17 mouse cellular contexts compared by ENCODE assay signal in genomic region chr2:131846811-131847210, GRCm38 (mm10). TPM values are rescaled to one million over a fixed set of nuclear protein-coding genes. Genes with fewer than 3 reads are reported as not detected.
A peak's percentile ranks its signal among the peaks of the same experiment; 100 is the strongest.
DNase-seq lines count a peak whose midpoint lies in the region; ATAC-seq and TF ChIP-seq lines count a peak whose summit lies in the region.
"Had no signal": no experiment of that assay in that cellular context is flagged by ENCODE, and none has a peak within 500 bp of the region (broad histone marks: within the 10 kb centered on the region; RNA-seq: fewer than 3 reads in every experiment).

No protein-coding gene starts in this region.

- TF ChIP-seq POLR2A in cortical plate, adult 2 months (IDR thresholded peaks at IDR 0.05; ENCODE audit: extremely low read depth, insufficient read depth, low read length), result no peak

- no peak overlapping the region for H3K4me2 ChIP-seq in heart, postnatal 0 days (ENCODE audit: low read depth, low read length)
- H3K4me2 ChIP-seq in hindbrain, embryonic 12.5 days (replicated peaks), result peak overlapping the region; percentile 42
- H3K4me2 ChIP-seq in midbrain, embryonic 14.5 days (ENCODE audit: low read length), result peak overlapping the region; percentile 43
- H3K4me2 ChIP-seq: kidney, embryonic 15.5 days; liver, embryonic 15.5 days had no signal

- ATAC-seq in heart, postnatal 0 days (ENCODE audit: insufficient read depth, low read depth), result no peak
- ATAC-seq in hindbrain, embryonic 12.5 days (ENCODE audit: low FRiP score), result no peak
- no peak for ATAC-seq in midbrain, embryonic 14.5 days (ENCODE audit: low FRiP score, low TSS enrichment)
- no peak for ATAC-seq in CD4-positive, CD25-positive, alpha-beta regulatory T cell, adult 4 months

- DNase-seq in heart, postnatal 0 days (ENCODE audit: low spot score), result no peak
- DNase-seq in heart, adult 9 months (ENCODE audit: low spot score in 2 of 2), result no peak
- peak; percentile 32 for DNase-seq in midbrain, embryonic 14.5 days
- no peak for DNase-seq in ovary, postnatal 36 days (ENCODE audit: low spot score)
- no peak for DNase-seq in heart, adult 8-10 months (ENCODE audit: low spot score)
- DNase-seq: cerebellum, adult 8-10 months had no signal

- H3K36me3 ChIP-seq in heart, postnatal 0 days (replicated peaks; ENCODE audit: control insufficient read depth, insufficient read depth, low read length), result no peaks in the 10 kb centered on the region
- H3K36me3 ChIP-seq in hindbrain, embryonic 12.5 days, result no peaks in the 10 kb centered on the region
- no peaks in the 10 kb centered on the region for H3K36me3 ChIP-seq in midbrain, embryonic 14.5 days (ENCODE audit: control insufficient read depth, insufficient read depth, low read length)
- H3K36me3 ChIP-seq: heart, embryonic 13.5 days; kidney, embryonic 15.5 days; liver, embryonic 15.5 days had no signal

- 0 out of 2 replicates have a peak overlapping the region, but pooled peaks have one; percentile 46 for H3K27ac ChIP-seq in heart, postnatal 0 days (ENCODE audit: low read depth)
- H3K27ac ChIP-seq in cortical plate, adult 2 months (ENCODE audit: insufficient read depth, low read length), result no peak overlapping the region
- H3K27ac ChIP-seq in hindbrain, embryonic 12.5 days, result peak overlapping the region; percentile 90
- H3K27ac ChIP-seq in midbrain, embryonic 14.5 days (replicated peaks; ENCODE audit: low read depth, low read length), result peak overlapping the region; percentile 87
- H3K27ac ChIP-seq: kidney, embryonic 15.5 days; liver, embryonic 15.5 days; stomach, postnatal 0 days had no signal

- no peak for TF ChIP-seq CTCF in heart, postnatal 0 days (IDR thresholded peaks at IDR 0.05; ENCODE audit: low read depth)
- no peak for TF ChIP-seq CTCF in cortical plate, adult 2 months (IDR thresholded peaks at IDR 0.05; ENCODE audit: extremely low read depth, insufficient read depth, low read length)

- 38% methylated on average over 2 of the region's 2 CpGs for WGBS in heart, postnatal 0 days
- WGBS in hindbrain, embryonic 12.5 days, result 42% methylated on average over 2 of the region's 2 CpGs
- 32% methylated on average over 2 of the region's 2 CpGs for WGBS in midbrain, embryonic 14.5 days

- no peaks in the 10 kb centered on the region for H3K9me3 ChIP-seq in heart, postnatal 0 days (replicated peaks; ENCODE audit: control insufficient read depth, low read length)
- H3K9me3 ChIP-seq in hindbrain, embryonic 12.5 days (replicated peaks), result no peaks in the 10 kb centered on the region
- no peaks in the 10 kb centered on the region for H3K9me3 ChIP-seq in midbrain, embryonic 14.5 days (ENCODE audit: control insufficient read depth, low read length)
- H3K9me3 ChIP-seq: heart, embryonic 13.5 days; kidney, embryonic 15.5 days; liver, embryonic 15.5 days had no signal

- no peaks in the 10 kb centered on the region for H3K27me3 ChIP-seq in heart, postnatal 0 days (ENCODE audit: control insufficient read depth, insufficient read depth, low read length)
- no peaks in the 10 kb centered on the region for H3K27me3 ChIP-seq in hindbrain, embryonic 12.5 days
- no peaks in the 10 kb centered on the region for H3K27me3 ChIP-seq in midbrain, embryonic 14.5 days (ENCODE audit: control insufficient read depth, insufficient read depth, low read length)
- H3K27me3 ChIP-seq: heart, embryonic 13.5 days; kidney, embryonic 15.5 days; liver, embryonic 15.5 days had no signal

- peaks cover 16% of the 10 kb centered on the region for H3K4me1 ChIP-seq in heart, postnatal 0 days (ENCODE audit: control insufficient read depth, insufficient read depth)
- H3K4me1 ChIP-seq in cortical plate, adult 2 months (ENCODE audit: control insufficient read depth, insufficient read depth, low read length), result peaks cover 8% of the 10 kb centered on the region
- H3K4me1 ChIP-seq in hindbrain, embryonic 12.5 days, result peaks cover 20% of the 10 kb centered on the region
- peaks cover 24% of the 10 kb centered on the region for H3K4me1 ChIP-seq in midbrain, embryonic 14.5 days (ENCODE audit: control insufficient read depth, insufficient read depth, low read length)

- no peak for TF ChIP-seq EP300 in heart, postnatal 0 days (IDR thresholded peaks at IDR 0.05; ENCODE audit: low read depth)

- H3K9ac ChIP-seq in heart, postnatal 0 days (replicated peaks; ENCODE audit: low read depth, low read length), result no peak overlapping the region
- peak overlapping the region; percentile 13; the same call in 1 of the 2 replicates for H3K9ac ChIP-seq in hindbrain, embryonic 12.5 days
- H3K9ac ChIP-seq in midbrain, embryonic 14.5 days (replicated peaks; ENCODE audit: low read length), result no peak overlapping the region
- H3K9ac ChIP-seq: heart, embryonic 13.5 days; kidney, embryonic 15.5 days; liver, embryonic 15.5 days had no signal

- H3K4me3 ChIP-seq in heart, postnatal 0 days (ENCODE audit: low read depth, low read length), result no peak overlapping the region
- H3K4me3 ChIP-seq in cortical plate, adult 2 months (ENCODE audit: insufficient read depth, low read length), result peak overlapping the region; percentile 17; the same call in 1 of the 2 replicates
- no peak overlapping the region for H3K4me3 ChIP-seq in hindbrain, embryonic 12.5 days
- no peak overlapping the region for H3K4me3 ChIP-seq in midbrain, embryonic 14.5 days (replicated peaks; ENCODE audit: low read depth, low read length)
- H3K4me3 ChIP-seq: heart, embryonic 13.5 days; kidney, embryonic 15.5 days; liver, embryonic 15.5 days had no signal

RNA-seq across cellular contexts. Expression of gene Erv3, which starts 12.7 kb away (rescaled TPM):
- not detected in 2 replicates for total RNA-seq in heart, postnatal 0 days (2014; rRNA removed; ENCODE audit: low replicate concordance)
- polyA plus RNA-seq in heart, postnatal 0 days (2015; fragmentation: Nextera tagmentation; extraction: Ambion mirVana), result not detected in 2 replicates
- 0.17 and 0.28 TPM in 2 replicates for polyA plus RNA-seq in cortical plate, adult 2 months (2012; rRNA removed)
- polyA plus RNA-seq in hindbrain, embryonic 12.5 days (2016; fragmentation: Nextera tagmentation; extraction: Ambion mirVana), result not detected in 2 replicates
- not detected in 2 replicates for polyA plus RNA-seq in midbrain, embryonic 14.5 days (2014; fragmentation: Nextera tagmentation; extraction: Ambion mirVana)
- polyA plus RNA-seq in CD4-positive, CD25-positive, alpha-beta regulatory T cell, adult 4 months (2017; shearing (Covaris generic)), result not detected
- total RNA-seq in heart, adult 8-10 months (2022), result not detected
- total RNA-seq: gastrocnemius, postnatal 14 days; monocyte, adult 5-6 weeks had no signal
- polyA plus RNA-seq: heart, embryonic 13.5 days; kidney, embryonic 15.5 days; limb, embryonic 11.5 days; liver, embryonic 15.5 days; small intestine, adult 2 months; stomach, postnatal 0 days had no signal
